Mouse (Mus musculus): ENCODE measurements around the gene Brd2.
"Not testable (repeated sequence)": the region's sequence is repeated elsewhere in the genome, so short reads cannot be mapped to it uniquely, and the experiment has no call there.

Brd2 gene

GRCm38 (mm10) chr17:34122188-34122984 is at the start of gene Brd2:
Gene Brd2 (minus strand): TSS chr17:34122634.
- DNase-seq (ENCODE audit: low spot score in 2 of 2) = peak; percentile 93

GRCm38 (mm10) chr17:34170877-34171498 is 48.6 kb upstream of the Brd2 start:
- DNase-seq (ENCODE audit: low spot score in 2 of 2) = peak; percentile 52 to 63

- DNase-seq (ENCODE audit: low spot score in 2 of 2) = no peak
Measured at GRCm38 (mm10) chr17:34170487-34170876, 48.0 kb upstream of the Brd2 start.

- DNase-seq (ENCODE audit: low spot score in 2 of 2) = peak in 1 of 2 experiments; percentile 4
Measured at GRCm38 (mm10) chr17:34169279-34169678, 46.8 kb upstream of the Brd2 start.

- DNase-seq (ENCODE audit: low spot score in 2 of 2) = no peak
Measured at GRCm38 (mm10) chr17:34165033-34165730, 42.7 kb upstream of the Brd2 start.

GRCm38 (mm10) chr17:34164202-34164895 is 41.9 kb upstream of the Brd2 start:
- DNase-seq (ENCODE audit: low spot score in 2 of 2) = no peak

- DNase-seq (ENCODE audit: low spot score in 2 of 2) = no peak
Measured at GRCm38 (mm10) chr17:34155534-34155933, 33.1 kb upstream of the Brd2 start.

GRCm38 (mm10) chr17:34152923-34153322 is 30.5 kb upstream of the Brd2 start, which contains the start of gene H2-DMb1:
Gene H2-DMb1 (plus strand): TSS chr17:34153072.
- no peak for DNase-seq (ENCODE audit: low spot score in 2 of 2)

- DNase-seq (ENCODE audit: low spot score in 2 of 2) = no peak
Measured at GRCm38 (mm10) chr17:34144960-34145371, 22.5 kb upstream of the Brd2 start.

GRCm38 (mm10) chr17:34144221-34144620 is 21.8 kb upstream of the Brd2 start:
- DNase-seq (ENCODE audit: low spot score in 2 of 2) = not testable (repeated sequence)

- no peak for DNase-seq (ENCODE audit: low spot score in 2 of 2)
Measured at GRCm38 (mm10) chr17:34143461-34143860, 21.0 kb upstream of the Brd2 start.

GRCm38 (mm10) chr17:34143033-34143432 is 20.6 kb upstream of the Brd2 start, which contains the start of gene H2-DMb2:
Gene H2-DMb2 (plus strand): TSS chr17:34143307.
- no peak for DNase-seq (ENCODE audit: low spot score in 2 of 2)

GRCm38 (mm10) chr17:34142456-34143010 is 20.1 kb upstream of the Brd2 start:
- no peak for DNase-seq (ENCODE audit: low spot score in 2 of 2)

- DNase-seq (ENCODE audit: low spot score in 2 of 2) = no peak
Measured at GRCm38 (mm10) chr17:34141448-34141847, 19.0 kb upstream of the Brd2 start.

GRCm38 (mm10) chr17:34140240-34140639 is 17.8 kb upstream of the Brd2 start:
- no peak for DNase-seq (ENCODE audit: low spot score in 2 of 2)

GRCm38 (mm10) chr17:34139416-34139815 is 17.0 kb upstream of the Brd2 start:
- no peak for DNase-seq (ENCODE audit: low spot score in 2 of 2)

GRCm38 (mm10) chr17:34138655-34139054 is 16.2 kb upstream of the Brd2 start:
- no peak for DNase-seq (ENCODE audit: low spot score in 2 of 2)

- DNase-seq (ENCODE audit: low spot score in 2 of 2) = no peak
Measured at GRCm38 (mm10) chr17:34137601-34138000, 15.2 kb upstream of the Brd2 start.

GRCm38 (mm10) chr17:34135297-34136224 is 13.1 kb upstream of the Brd2 start:
- DNase-seq (ENCODE audit: low spot score in 2 of 2) = peak; percentile 96 to 98

- DNase-seq (ENCODE audit: low spot score in 2 of 2) = no peak
Measured at GRCm38 (mm10) chr17:34134451-34134850, 12.0 kb upstream of the Brd2 start.
